Mouse (Mus musculus) cerebral cortex, adult 2 months (tissue): ENCODE data around the gene H6pd.

ENCODE experiments used
- WGBS: fragments of 180-500 bp; shearing (Covaris S2); methylation state at CpG from one replicate; pipeline ENCODE4 v1.1.7; 2018; 5-methylcytosine and 5-hydroxymethylcytosine counted together

The H6pd gene

GRCm38 (mm10) chr4:149975730-149976254 is 33.0 kb downstream of the H6pd start:
- WGBS, result 71% methylated on average over 5 of the region's 5 CpGs

GRCm38 (mm10) chr4:149975291-149975690 is 33.5 kb downstream of the H6pd start:
- WGBS, result 81% methylated on average over 8 of the region's 8 CpGs

- WGBS, result 88% methylated on average over 9 of the region's 9 CpGs
Observed at GRCm38 (mm10) chr4:149971393-149971792, 37.4 kb downstream of the H6pd start.

- 71% methylated on average over 6 of the region's 6 CpGs for WGBS
Observed at GRCm38 (mm10) chr4:149968526-149968925, 40.3 kb downstream of the H6pd start.

- 90% methylated on average over 9 of the region's 9 CpGs for WGBS
Observed at GRCm38 (mm10) chr4:149966963-149967362, 41.9 kb downstream of the H6pd start.

- 42% methylated on average over 5 of the region's 5 CpGs for WGBS
Observed at GRCm38 (mm10) chr4:149966252-149966651, 42.6 kb downstream of the H6pd start.

GRCm38 (mm10) chr4:149965672-149966071 is 43.2 kb downstream of the H6pd start:
- WGBS, result 84% methylated on average over 6 of the region's 6 CpGs

- WGBS, result 90% methylated on average over 6 of the region's 6 CpGs
Observed at GRCm38 (mm10) chr4:149965242-149965641, 43.6 kb downstream of the H6pd start.

- WGBS, result 83% methylated on average over 3 of the region's 3 CpGs
Observed at GRCm38 (mm10) chr4:149964770-149965169, 44.1 kb downstream of the H6pd start.

GRCm38 (mm10) chr4:149964285-149964684 is 44.5 kb downstream of the H6pd start:
- 71% methylated on average over 8 of the region's 8 CpGs for WGBS

- 96% methylated on average over 7 of the region's 7 CpGs for WGBS
Observed at GRCm38 (mm10) chr4:149960391-149960790, 48.4 kb downstream of the H6pd start.

GRCm38 (mm10) chr4:149959816-149960215 is 49.0 kb downstream of the H6pd start:
- 54% methylated on average over 10 of the region's 10 CpGs for WGBS

- WGBS, result 1% methylated on average over 5 of the region's 5 CpGs
Observed at GRCm38 (mm10) chr4:149958566-149958965, 50.3 kb downstream of the H6pd start.

- WGBS, result 45% methylated on average over 13 of the region's 13 CpGs
Observed at GRCm38 (mm10) chr4:149956048-149956447, 52.8 kb downstream of the H6pd start.

GRCm38 (mm10) chr4:149955631-149956030 is 53.2 kb downstream of the H6pd start:
- 13% methylated on average over 15 of the region's 15 CpGs for WGBS

- under 1% methylated on average over 51 of the region's 51 CpGs for WGBS
Observed at GRCm38 (mm10) chr4:149954893-149955439, 53.9 kb downstream of the H6pd start, which contains the start of gene Spsb1. Gene Spsb1 (minus strand): TSS chr4:149955043.

GRCm38 (mm10) chr4:149953621-149954481 is 55.0 kb downstream of the H6pd start:
- 3% methylated on average over 32 of the region's 32 CpGs for WGBS

- WGBS, result 54% methylated on average over 9 of the region's 9 CpGs
Observed at GRCm38 (mm10) chr4:149952201-149952600, 56.6 kb downstream of the H6pd start.

- 86% methylated on average over 13 of the region's 13 CpGs for WGBS
Observed at GRCm38 (mm10) chr4:149951201-149951600, 57.6 kb downstream of the H6pd start.

- WGBS, result 88% methylated on average over 13 of the region's 13 CpGs
Observed at GRCm38 (mm10) chr4:149949691-149950090, 59.1 kb downstream of the H6pd start.

- WGBS, result 53% methylated on average over 5 of the region's 5 CpGs
Observed at GRCm38 (mm10) chr4:149948119-149948518, 60.7 kb downstream of the H6pd start.

GRCm38 (mm10) chr4:149947396-149947795 is 61.4 kb downstream of the H6pd start:
- WGBS, result 81% methylated on average over 5 of the region's 5 CpGs

GRCm38 (mm10) chr4:149945194-149945593 is 63.6 kb downstream of the H6pd start:
- 63% methylated on average over 9 of the region's 9 CpGs for WGBS
